8 mouse cellular contexts compared by ENCODE assay signal in genomic region chr11:102467041-102467631, GRCm38 (mm10). TPM values are rescaled to one million over a fixed set of nuclear protein-coding genes. Genes with fewer than 3 reads are reported as not detected.
A peak's percentile ranks its signal among the peaks of the same experiment; 100 is the strongest.
DNase-seq lines count a peak whose midpoint lies in the region; ATAC-seq lines count a peak whose summit lies in the region.

No protein-coding gene starts in this region.

- peak overlapping the region; percentile 40; the same call in 1 of the 2 replicates for H3K9ac ChIP-seq in hindbrain, embryonic 11.5 days (ENCODE audit: low read depth, low read length)

- H3K27me3 ChIP-seq in hindbrain, embryonic 11.5 days (ENCODE audit: control insufficient read depth, insufficient read depth, low read length), result 0 out of 2 replicates have a peak, but pooled peaks cover 5% of the 10 kb centered on the region

- peak; percentile 100 for DNase-seq in Muller cell, postnatal 12 days (ENCODE audit: inconsistent ontology term)
- peak; percentile 93 for DNase-seq in cerebellum, adult 9-11 months
- DNase-seq in frontal cortex, adult 2 months (ENCODE audit: extremely low spot score in 1 of 2, low spot score in 1 of 2), result peak; percentile 81 to 94
- DNase-seq in hindbrain, embryonic 11.5 days (ENCODE audit: low spot score), result peak; percentile 90
- peak; percentile 93 to 96 for DNase-seq in layer of hippocampus, postnatal 10 days (ENCODE audit: low spot score in 2 of 2)
- DNase-seq in lung, postnatal 10 days, result peak; percentile 99
- peak; percentile 99 for DNase-seq in ovary, postnatal 36 days (ENCODE audit: low spot score)
- peak; percentile 95 for DNase-seq in thymus, postnatal 25 days

- ATAC-seq in hindbrain, embryonic 11.5 days (ENCODE audit: low FRiP score), result peak; percentile 82

- no peaks in the 10 kb centered on the region for H3K36me3 ChIP-seq in hindbrain, embryonic 11.5 days (ENCODE audit: control insufficient read depth, insufficient read depth, low read length)

- H3K4me1 ChIP-seq in hindbrain, embryonic 11.5 days (replicated peaks; ENCODE audit: control insufficient read depth, insufficient read depth, low read length), result peaks cover 4% of the 10 kb centered on the region

- peak overlapping the region; percentile 73 for H3K4me2 ChIP-seq in hindbrain, embryonic 11.5 days (replicated peaks; ENCODE audit: low read depth, low read length)

- H3K27ac ChIP-seq in hindbrain, embryonic 11.5 days (ENCODE audit: low read depth, low read length), result no peak overlapping the region

- H3K4me3 ChIP-seq in hindbrain, embryonic 11.5 days (ENCODE audit: low read depth, low read length), result peak overlapping the region; percentile 31

- WGBS in hindbrain, embryonic 11.5 days, result under 1% methylated on average over 37 of the region's 37 CpGs

- no peaks in the 10 kb centered on the region for H3K9me3 ChIP-seq in hindbrain, embryonic 11.5 days (ENCODE audit: control insufficient read depth, low read length)

RNA-seq across cellular contexts. Expression of gene Itga2b, which starts 2.8 kb away (rescaled TPM):
- polyA plus RNA-seq in frontal cortex, adult 2 months (2012; rRNA removed), result 4.5 and 5.3 TPM in 2 replicates
- polyA plus RNA-seq in hindbrain, embryonic 11.5 days (2014; fragmentation: Nextera tagmentation; extraction: Ambion mirVana), result 3.9 and 5.5 TPM in 2 replicates
- 1 to 10 TPM; 3.6 to 3.7 TPM for total RNA-seq in layer of hippocampus, postnatal 10 days (2021)

RNA-seq across cellular contexts. Expression of gene Fam171a2, which starts 19.7 kb away (rescaled TPM):
- polyA plus RNA-seq in frontal cortex, adult 2 months (2012; rRNA removed), result 69.6 and 70.0 TPM in 2 replicates
- polyA plus RNA-seq in hindbrain, embryonic 11.5 days (2014; fragmentation: Nextera tagmentation; extraction: Ambion mirVana), result 10.7 and 11.7 TPM in 2 replicates
- total RNA-seq in layer of hippocampus, postnatal 10 days (2021), result 100 to 1,000 TPM; 115 TPM

RNA-seq across cellular contexts. Expression of gene Grn, which starts 37.0 kb away (rescaled TPM):
- polyA plus RNA-seq in frontal cortex, adult 2 months (2012; rRNA removed), result 70.9 and 78.2 TPM in 2 replicates
- 43.3 and 47.2 TPM in 2 replicates for polyA plus RNA-seq in hindbrain, embryonic 11.5 days (2014; fragmentation: Nextera tagmentation; extraction: Ambion mirVana)
- 10 to 100 TPM; 81.8 to 83.7 TPM for total RNA-seq in layer of hippocampus, postnatal 10 days (2021)

RNA-seq across cellular contexts. Expression of gene Slc25a39, which starts 59.4 kb away (rescaled TPM):
- polyA plus RNA-seq in frontal cortex, adult 2 months (2012; rRNA removed), result 82.9 and 90.8 TPM in 2 replicates
- polyA plus RNA-seq in hindbrain, embryonic 11.5 days (2014; fragmentation: Nextera tagmentation; extraction: Ambion mirVana), result 152 and 166 TPM in 2 replicates
- total RNA-seq in layer of hippocampus, postnatal 10 days (2021), result 10 to 100 TPM; 74.8 to 80.1 TPM
